Mouse (Mus musculus): Measurements from ENCODE around the gene Tnk1.

Gene Tnk1

DNA sequence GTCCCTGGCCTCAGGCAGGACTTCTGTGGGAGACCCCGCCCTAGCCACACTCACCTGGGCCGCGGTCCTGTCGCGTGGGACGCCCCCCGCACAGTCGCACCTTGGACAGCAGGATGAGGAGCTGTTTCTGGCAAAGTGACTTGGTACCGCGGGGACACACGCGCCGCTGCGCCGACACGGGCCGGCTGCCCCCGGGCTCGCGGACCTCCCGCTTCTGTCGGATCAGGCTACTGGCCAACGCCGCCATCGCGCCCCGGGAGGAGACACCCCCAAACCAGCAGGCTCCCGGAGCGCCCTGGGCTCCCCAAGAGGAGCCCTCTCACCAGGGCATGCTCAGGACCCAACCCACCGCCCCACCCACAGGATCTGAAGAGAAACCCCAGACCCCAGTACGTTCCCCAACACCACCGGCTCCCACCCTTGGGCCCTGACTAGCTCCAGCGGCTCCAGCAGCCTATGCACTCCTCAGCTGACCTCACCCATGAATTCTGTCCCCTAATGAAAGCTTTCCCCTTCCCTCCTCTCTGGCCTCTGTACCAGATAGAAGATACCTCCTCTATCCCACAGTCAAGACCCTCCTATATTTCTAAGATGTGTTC lies 57.1 kb downstream of the Tnk1 start, which contains the start of gene Fgf11:
TSS of gene Fgf11 (minus strand) at position 479 of the 599 bp plus-strand sequence.
- DNase-seq = no peak

Data from lung, postnatal 14 days (tissue).